ENCODE assay signal across 19 mouse cellular contexts in the genomic region with DNA sequence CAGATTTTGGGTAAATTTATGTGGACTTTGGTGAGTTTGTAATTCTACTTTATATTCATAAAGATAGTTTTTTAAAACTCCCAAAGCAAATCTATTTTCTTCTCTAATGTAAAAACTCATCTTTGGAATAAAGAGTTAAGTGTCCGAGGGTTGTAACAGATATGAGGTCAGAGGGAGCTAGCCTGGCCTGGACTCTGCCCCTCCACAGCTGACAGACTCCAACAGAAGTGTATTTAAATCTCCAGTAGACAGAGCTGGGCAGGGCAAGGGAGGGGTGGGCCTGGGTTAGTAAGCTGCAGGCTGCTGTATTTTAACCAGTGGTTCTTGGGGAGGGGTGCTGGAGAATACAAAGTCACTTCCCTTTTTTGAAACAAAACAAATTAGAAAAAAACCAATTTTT. TPM values are rescaled to one million over a fixed set of nuclear protein-coding genes. Genes with fewer than 3 reads are reported as not detected.
"Had no signal": no experiment of that assay in that cellular context is flagged by ENCODE, and none has a peak within 500 bp of the region (broad histone marks: within the 10 kb centered on the region; RNA-seq: fewer than 3 reads in every experiment).

No protein-coding gene starts in this region.

RNA-seq across cellular contexts. Expression of a gene that starts 33.0 kb away (rescaled TPM):
- total RNA-seq: layer of hippocampus, adult 18-20 months; layer of hippocampus, postnatal 14 days; left cerebral cortex, postnatal 14 days; left cerebral cortex, postnatal 4 days; megakaryocyte progenitor cell, adult 5-6 weeks; megakaryocyte-erythroid progenitor cell, adult 5-6 weeks; midbrain, postnatal 0 days had no signal
- polyA plus RNA-seq: inflammation-experienced regulatory T-cells, adult 6 months; limb, embryonic 12.5 days; limb, embryonic 15.5 days; liver, embryonic 12.5 days; lung, adult 2 months; lung, embryonic 16.5 days; midbrain, embryonic 11.5 days; midbrain, embryonic 14.5 days; midbrain, postnatal 0 days; neural tube, embryonic 12.5 days; neural tube, embryonic 15.5 days; stomach, embryonic 14.5 days; stomach, postnatal 0 days had no signal
